Mouse (Mus musculus) embryonic fibroblast, embryonic 13.5 days (primary cell): ENCODE results near the gene Cdc42bpb. TPM values are rescaled to one million over a fixed set of nuclear protein-coding genes. Genes with fewer than 3 reads are reported as not detected.

Experiments
- H3K27ac ChIP-seq: 2 replicates; pipeline ENCODE4 v1.5.1; 2012; ENCODE audit warnings: low read length, control low read depth, inconsistent platforms; ENCODE audit not compliant: insufficient read depth
- H3K4me1 ChIP-seq: 2 replicates; pipeline ENCODE4 v1.6.1; 2011; ENCODE audit warnings: low read length; ENCODE audit not compliant: control insufficient read depth, insufficient read depth
- H3K4me3 ChIP-seq: 2 replicates; pipeline ENCODE4 v1.5.1; 2011; ENCODE audit warnings: mild to moderate bottlenecking, control low read depth, low read length; ENCODE audit not compliant: insufficient read depth
- CTCF ChIP-seq: IDR thresholded peaks from 2 replicates; pipeline ENCODE4 v1.5.1; 2011; ENCODE audit warnings: mild to moderate bottlenecking, control low read depth, low read length, moderate library complexity, borderline replicate concordance; ENCODE audit not compliant: insufficient read depth
- POLR2A ChIP-seq: IDR thresholded peaks from 2 replicates; pipeline ENCODE4 v1.6.1; 2011; ENCODE audit warnings: low read depth, mild to moderate bottlenecking, control low read depth, low read length, moderate library complexity
- polyA plus RNA-seq: library from polyadenylated mRNA; stranded (reverse); fragments of >200 nt; gene quantifications from 2 replicates; pipeline ENCODE4 v1.2.4, GENCODE M21; 2011; ENCODE audit warnings: low read depth; ENCODE audit not compliant: missing spikeins, insufficient read length

Cdc42bpb gene
- polyA plus RNA-seq, 1 experiment, result 60.0 TPM

GRCm38 (mm10) chr12:111413300-111413699, 35.8 kb upstream of the Cdc42bpb start:
- Histone ChIP-seq H3K27ac (no peak overlapping the region), H3K4me1 (no peaks in the 10 kb centered on the region), H3K4me3 (no peak overlapping the region)
- peak; percentile 35; the same call in 1 of the 2 replicates for TF ChIP-seq POLR2A
- peak; percentile 91 for TF ChIP-seq CTCF

DNA sequence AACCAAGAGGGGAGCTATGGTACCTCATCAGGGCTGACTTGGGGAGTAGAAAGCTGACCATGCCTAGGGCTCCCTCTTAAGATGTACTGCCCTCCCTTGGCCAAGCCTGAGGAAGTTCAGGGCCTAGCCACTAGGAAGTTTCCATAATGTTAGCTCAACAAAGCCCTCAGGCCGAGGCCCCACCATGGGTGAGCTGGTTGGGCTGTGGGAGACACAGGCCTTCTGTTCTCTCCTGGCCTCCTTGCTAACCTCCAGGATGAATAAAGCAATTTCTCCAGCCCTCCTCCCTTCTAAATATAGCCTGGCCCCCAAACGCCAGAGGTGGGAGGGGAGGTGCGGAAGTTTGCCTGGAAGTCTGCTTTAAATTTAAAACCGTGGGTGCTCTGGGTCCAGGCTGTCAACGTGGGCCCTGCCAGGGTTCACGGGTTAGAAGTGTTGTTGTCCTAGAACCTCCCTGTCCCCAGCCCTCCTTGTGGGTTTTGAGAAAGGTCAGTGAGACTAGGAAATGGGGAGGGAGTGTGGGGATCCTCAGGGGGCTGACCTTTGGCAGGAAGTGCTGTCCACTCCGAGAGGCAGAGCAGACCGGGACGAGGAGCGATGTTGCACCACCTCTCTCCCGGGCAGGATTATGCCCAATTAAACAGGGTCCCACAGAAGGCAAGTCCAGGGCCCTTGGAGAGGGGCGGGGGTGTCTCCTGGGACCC, 35.2 kb upstream of the Cdc42bpb start:
- no peak overlapping the region for H3K27ac ChIP-seq
- H3K4me3 ChIP-seq, result no peak overlapping the region
- H3K4me1 ChIP-seq, result no peaks in the 10 kb centered on the region
- TF ChIP-seq CTCF (no peak), POLR2A (0 out of 2 replicates have a peak, but pooled peaks have one; percentile 11)

- TF ChIP-seq CTCF (no peak), POLR2A (no peak)
- Histone ChIP-seq H3K4me1 (no peaks in the 10 kb centered on the region), H3K27ac (no peak overlapping the region), H3K4me3 (no peak overlapping the region)
Observed at GRCm38 (mm10) chr12:111411631-111412355, 34.3 kb upstream of the Cdc42bpb start.

DNA sequence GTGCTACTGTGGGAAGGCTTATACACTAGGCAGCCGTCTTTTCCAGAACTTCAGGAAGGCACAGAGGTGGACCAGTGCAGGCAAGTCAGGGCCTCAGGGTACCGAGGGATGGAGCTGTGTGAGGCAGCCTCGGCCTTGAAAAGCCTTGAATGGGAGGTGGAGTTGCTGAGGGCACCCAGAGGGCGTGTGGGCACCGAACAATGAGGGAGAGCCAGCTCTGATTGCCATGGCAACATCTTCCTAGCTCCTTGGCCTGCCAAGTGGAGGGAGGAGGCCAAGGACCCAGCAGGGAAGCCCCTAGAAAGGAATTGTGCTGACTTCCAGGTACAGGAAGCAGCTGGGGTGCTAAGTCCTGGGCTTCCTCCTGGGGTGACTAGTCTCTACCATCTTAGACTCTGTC, 32.1 kb upstream of the Cdc42bpb start:
- H3K27ac ChIP-seq, result no peak overlapping the region
- no peaks in the 10 kb centered on the region for H3K4me1 ChIP-seq
- H3K4me3 ChIP-seq, result no peak overlapping the region
- no peak for TF ChIP-seq CTCF

GRCm38 (mm10) chr12:111406622-111407021, 29.1 kb upstream of the Cdc42bpb start, which contains the start of gene Lbhd2:
Gene Lbhd2, plus strand, starts transcription at chr12:111406809.
- no peak within 1 kb of the TSS for H3K4me3 ChIP-seq
- H3K4me1 ChIP-seq, result no peaks in the 10 kb centered on the region
- H3K27ac ChIP-seq, result no peak within 1 kb of the TSS
- TF ChIP-seq CTCF (no peak), POLR2A (no peak)

GRCm38 (mm10) chr12:111404880-111405279, 27.4 kb upstream of the Cdc42bpb start:
- Histone ChIP-seq H3K4me3 (no peak overlapping the region), H3K27ac (no peak overlapping the region), H3K4me1 (no peaks in the 10 kb centered on the region)
- TF ChIP-seq POLR2A, result no peak
- TF ChIP-seq CTCF, result no peak

DNA sequence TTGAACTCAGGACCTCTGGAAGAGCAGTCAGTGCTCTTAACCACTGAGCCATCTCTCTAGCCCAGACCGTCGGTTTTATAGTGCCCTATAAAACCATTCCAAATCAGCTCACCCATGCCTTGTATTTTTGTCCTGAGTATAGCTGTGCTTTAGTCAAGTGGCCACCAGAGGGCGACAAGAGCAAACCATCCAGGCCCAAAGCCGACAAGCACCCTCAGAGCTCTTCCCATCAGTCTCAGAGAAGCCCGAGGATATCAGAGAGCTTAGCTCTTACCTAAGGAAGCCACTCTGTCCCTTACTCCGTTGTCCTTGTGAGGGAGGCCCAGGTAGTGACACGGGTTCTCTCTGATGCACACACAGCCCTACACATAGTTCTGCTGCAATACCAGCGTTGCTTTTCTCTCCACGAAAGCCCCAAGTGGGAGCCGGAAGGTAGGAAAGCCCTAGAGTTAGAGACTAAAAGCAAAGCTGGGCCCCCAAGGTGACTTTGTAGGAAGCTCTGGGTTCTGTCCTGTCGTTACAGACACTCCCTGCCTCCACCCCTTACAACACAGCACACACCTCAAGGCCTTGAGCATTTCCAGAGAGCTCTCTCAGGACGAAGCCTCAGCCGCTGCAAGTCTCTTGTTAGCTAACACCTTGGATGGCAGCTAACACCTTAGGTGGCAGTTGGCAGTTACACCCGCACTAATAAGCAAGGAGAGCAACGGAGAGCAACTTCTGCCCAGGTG, 24.1 kb upstream of the Cdc42bpb start:
- H3K27ac ChIP-seq, result no peak overlapping the region
- H3K4me3 ChIP-seq, result no peak overlapping the region
- peak; percentile 76 for TF ChIP-seq CTCF
- TF ChIP-seq POLR2A, result no peak
- no peaks in the 10 kb centered on the region for H3K4me1 ChIP-seq

GRCm38 (mm10) chr12:111396997-111397396, 19.5 kb upstream of the Cdc42bpb start:
- TF ChIP-seq POLR2A (no peak), CTCF (no peak)
- H3K27ac ChIP-seq, result no peak overlapping the region
- no peaks in the 10 kb centered on the region for H3K4me1 ChIP-seq
- no peak overlapping the region for H3K4me3 ChIP-seq

DNA sequence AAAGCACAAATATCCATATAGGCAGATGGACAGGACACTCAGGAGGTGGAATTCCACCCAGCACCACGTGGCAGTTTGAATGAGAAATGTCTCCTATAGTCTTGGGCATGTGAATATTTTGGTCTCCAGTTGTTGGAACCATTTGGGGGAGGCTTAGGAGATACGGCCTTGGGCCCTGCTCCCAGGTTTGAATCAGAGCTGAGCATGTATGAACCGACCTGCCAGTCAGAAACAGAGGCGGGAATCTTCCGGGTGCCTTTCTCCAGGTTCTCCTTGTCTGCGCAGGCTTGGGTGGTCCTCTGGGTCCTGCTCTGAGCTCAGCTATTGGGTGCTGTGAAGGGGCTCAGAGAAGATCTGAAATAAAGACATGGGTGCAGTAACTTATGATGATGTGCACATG, 16.5 kb upstream of the Cdc42bpb start:
- Histone ChIP-seq H3K27ac (no peak overlapping the region), H3K4me3 (no peak overlapping the region), H3K4me1 (no peaks in the 10 kb centered on the region)
- TF ChIP-seq POLR2A (no peak), CTCF (no peak)

GRCm38 (mm10) chr12:111387146-111387545, 9.6 kb upstream of the Cdc42bpb start:
- TF ChIP-seq CTCF, result no peak
- no peak for TF ChIP-seq POLR2A
- H3K4me3 ChIP-seq, result no peak overlapping the region
- peaks cover 3% of the 10 kb centered on the region; the same call in 1 of the 2 replicates for H3K4me1 ChIP-seq
- no peak overlapping the region for H3K27ac ChIP-seq
